Mouse (Mus musculus) limb, embryonic 10.5 days (tissue): ENCODE data around the gene Manbal. TPM values are rescaled to one million over a fixed set of nuclear protein-coding genes. Genes with fewer than 3 reads are reported as not detected.
A peak's percentile ranks its signal among the peaks of the same experiment; 100 is the strongest.
"Not testable (repeated sequence)": the region's sequence is repeated elsewhere in the genome, so short reads cannot be mapped to it uniquely, and the experiment has no call there.

ENCODE experiments used
- DNase-seq: peaks from one replicate; pipeline ENCODE4 v3.0.0-alpha.2; 2017; ENCODE audit warnings: low spot score
- H3K27ac ChIP-seq: fragments of 300-500 bp; sonication (generic); 2 replicates; pipeline ENCODE4 v1.5.1; 2016; ENCODE audit warnings: mild to moderate bottlenecking
- H3K27me3 ChIP-seq: fragments of 300-500 bp; sonication (generic); 2 replicates; pipeline ENCODE4 v1.6.1; 2016; ENCODE audit warnings: low read depth, mild to moderate bottlenecking; ENCODE audit not compliant: poor library complexity, severe bottlenecking
- H3K36me3 ChIP-seq: fragments of 300-500 bp; sonication (generic); 2 replicates; pipeline ENCODE4 v1.6.1; 2016; ENCODE audit warnings: mild to moderate bottlenecking, moderate library complexity
- H3K4me1 ChIP-seq: fragments of 300-500 bp; sonication (generic); 2 replicates; pipeline ENCODE4 v1.6.1; 2016
- H3K4me3 ChIP-seq: fragments of 300-500 bp; sonication (generic); 2 replicates; pipeline ENCODE4 v1.5.1; 2016; ENCODE audit warnings: mild to moderate bottlenecking, moderate library complexity
- H3K9me3 ChIP-seq: fragments of 300-500 bp; sonication (generic); replicated peaks from 2 replicates; pipeline ENCODE4 v1.6.1; 2016; ENCODE audit warnings: mild to moderate bottlenecking
- WGBS: fragments of 180-500 bp; shearing (Covaris S2); methylation state at CpG from one replicate; pipeline ENCODE4 v1.1.7; 2016; 5-methylcytosine and 5-hydroxymethylcytosine counted together
- polyA plus RNA-seq: library from polyadenylated mRNA; unstranded; fragments of >200 nt; fragmentation: Nextera tagmentation; extraction: Ambion mirVana; gene quantifications from 2 replicates; pipeline ENCODE4 v1.2.1, GENCODE M21; 2016

Manbal gene
- polyA plus RNA-seq, 1 experiment from 2014 or later, result 70.9 TPM

- Histone ChIP-seq H3K36me3 (peaks cover 43% of the 10 kb centered on the region), H3K4me3 (no peak overlapping the region), H3K27ac (0 out of 2 replicates have a peak overlapping the region, but pooled peaks have one; percentile 31), H3K27me3 (no peaks in the 10 kb centered on the region), H3K4me1 (peaks cover 20% of the 10 kb centered on the region), H3K9me3 (no peaks in the 10 kb centered on the region)
- DNase-seq, result no peak
- WGBS, result 31% methylated on average over 14 of the region's 14 CpGs
Observed at GRCm38 (mm10) chr2:157375794-157376757, 8.7 kb downstream of the Manbal start.

GRCm38 (mm10) chr2:157376995-157377394, 9.6 kb downstream of the Manbal start:
- H3K4me1 ChIP-seq, result peaks cover 20% of the 10 kb centered on the region
- H3K36me3 ChIP-seq, result peaks cover 47% of the 10 kb centered on the region
- no peak overlapping the region for H3K4me3 ChIP-seq
- H3K27me3 ChIP-seq, result no peaks in the 10 kb centered on the region
- 55% methylated on average over 3 of the region's 3 CpGs for WGBS
- no peaks in the 10 kb centered on the region for H3K9me3 ChIP-seq
- H3K27ac ChIP-seq, result no peak overlapping the region
- DNase-seq, result no peak

GRCm38 (mm10) chr2:157384836-157385235, 17.4 kb downstream of the Manbal start:
- Histone ChIP-seq H3K4me1 (peaks cover 4% of the 10 kb centered on the region; the same call in 1 of the 2 replicates), H3K4me3 (no peak overlapping the region), H3K9me3 (no peaks in the 10 kb centered on the region), H3K27ac (no peak overlapping the region), H3K36me3 (peaks cover 81% of the 10 kb centered on the region), H3K27me3 (no peaks in the 10 kb centered on the region)
- 85% methylated on average over 4 of the region's 4 CpGs for WGBS
- DNase-seq, result no peak

- not testable (repeated sequence) for H3K27ac ChIP-seq, H3K9me3 ChIP-seq, H3K4me3 ChIP-seq, DNase-seq, H3K4me1 ChIP-seq, H3K27me3 ChIP-seq
- peaks cover 84% of the 10 kb centered on the region for H3K36me3 ChIP-seq
- 92% methylated on average over 14 of the region's 14 CpGs for WGBS
Observed at GRCm38 (mm10) chr2:157388901-157389590, 21.7 kb downstream of the Manbal start.

GRCm38 (mm10) chr2:157389591-157389921, 22.2 kb downstream of the Manbal start:
- Histone ChIP-seq H3K4me3 (no peak overlapping the region), H3K27ac (no peak overlapping the region), H3K27me3 (no peaks in the 10 kb centered on the region), H3K36me3 (peaks cover 82% of the 10 kb centered on the region), H3K9me3 (no peaks in the 10 kb centered on the region), H3K4me1 (no peaks in the 10 kb centered on the region)
- DNase-seq, result no peak
- WGBS, result 87% methylated on average over 7 of the region's 7 CpGs

- Histone ChIP-seq H3K27ac (no peak overlapping the region), H3K4me1 (0 out of 2 replicates have a peak, but pooled peaks cover 5% of the 10 kb centered on the region), H3K4me3 (no peak overlapping the region), H3K36me3 (peaks cover 86% of the 10 kb centered on the region), H3K27me3 (no peaks in the 10 kb centered on the region), H3K9me3 (no peaks in the 10 kb centered on the region)
- 96% methylated on average over 2 of the region's 2 CpGs for WGBS
- DNase-seq, result no peak
Observed at GRCm38 (mm10) chr2:157392331-157392730, 24.9 kb downstream of the Manbal start.

- 99% methylated on average over 4 of the region's 4 CpGs for WGBS
- 0 out of 2 replicates have a peak, but pooled peaks cover 5% of the 10 kb centered on the region for H3K4me1 ChIP-seq
Observed at GRCm38 (mm10) chr2:157393549-157393948, 26.2 kb downstream of the Manbal start.

GRCm38 (mm10) chr2:157394868-157395267, 27.5 kb downstream of the Manbal start:
- Histone ChIP-seq H3K27ac (no peak overlapping the region; the same call in 1 of the 2 replicates), H3K27me3 (no peaks in the 10 kb centered on the region), H3K9me3 (no peaks in the 10 kb centered on the region), H3K36me3 (peaks cover 78% of the 10 kb centered on the region), H3K4me3 (no peak overlapping the region), H3K4me1 (0 out of 2 replicates have a peak, but pooled peaks cover 10% of the 10 kb centered on the region)
- WGBS, result 74% methylated on average over 6 of the region's 6 CpGs
- no peak for DNase-seq

More at GRCm38 (mm10) chr2:157393549-157393948, 26.2 kb downstream of the Manbal start:
- DNase-seq, result no peak
- no peaks in the 10 kb centered on the region for H3K9me3 ChIP-seq
- H3K36me3 ChIP-seq, result peaks cover 87% of the 10 kb centered on the region
- no peak overlapping the region for H3K27ac ChIP-seq
- H3K27me3 ChIP-seq, result no peaks in the 10 kb centered on the region
- H3K4me3 ChIP-seq, result no peak overlapping the region

GRCm38 (mm10) chr2:157395371-157395770, 28.0 kb downstream of the Manbal start:
- peaks cover 75% of the 10 kb centered on the region for H3K36me3 ChIP-seq

GRCm38 (mm10) chr2:157395960-157396359, 28.6 kb downstream of the Manbal start:
- no peak for DNase-seq
- Histone ChIP-seq H3K4me1 (0 out of 2 replicates have a peak, but pooled peaks cover 10% of the 10 kb centered on the region), H3K27ac (no peak overlapping the region), H3K4me3 (no peak overlapping the region), H3K9me3 (no peaks in the 10 kb centered on the region), H3K27me3 (no peaks in the 10 kb centered on the region), H3K36me3 (peaks cover 69% of the 10 kb centered on the region)
- WGBS, result 69% methylated on average over 13 of the region's 13 CpGs

More at GRCm38 (mm10) chr2:157395371-157395770, 28.0 kb downstream of the Manbal start:
- Histone ChIP-seq H3K4me3 (no peak overlapping the region), H3K4me1 (0 out of 2 replicates have a peak, but pooled peaks cover 10% of the 10 kb centered on the region), H3K27ac (no peak overlapping the region; the same call in 1 of the 2 replicates), H3K27me3 (no peaks in the 10 kb centered on the region), H3K9me3 (no peaks in the 10 kb centered on the region)
- WGBS, result 74% methylated on average over 5 of the region's 5 CpGs
- DNase-seq, result no peak

GRCm38 (mm10) chr2:157397376-157397775, 30.0 kb downstream of the Manbal start:
- Histone ChIP-seq H3K4me3 (no peak overlapping the region), H3K9me3 (no peaks in the 10 kb centered on the region), H3K27ac (no peak overlapping the region), H3K36me3 (peaks cover 57% of the 10 kb centered on the region), H3K27me3 (no peaks in the 10 kb centered on the region), H3K4me1 (0 out of 2 replicates have a peak, but pooled peaks cover 10% of the 10 kb centered on the region)
- no peak for DNase-seq
- WGBS, result 93% methylated on average over 4 of the region's 4 CpGs

- H3K9me3 ChIP-seq, result no peaks in the 10 kb centered on the region
- H3K36me3 ChIP-seq, result peaks cover 45% of the 10 kb centered on the region
- H3K27ac ChIP-seq, result no peak overlapping the region
- no peaks in the 10 kb centered on the region for H3K27me3 ChIP-seq
- H3K4me3 ChIP-seq, result no peak overlapping the region
- DNase-seq, result no peak
- WGBS, result 99% methylated on average over 4 of the region's 4 CpGs
- H3K4me1 ChIP-seq, result 0 out of 2 replicates have a peak, but pooled peaks cover 10% of the 10 kb centered on the region
Observed at GRCm38 (mm10) chr2:157398539-157398938, 31.1 kb downstream of the Manbal start.
